Mouse (Mus musculus) neural tube, embryonic 13.5 days (tissue): Measurements from ENCODE around the gene Tjp3. TPM values are rescaled to one million over a fixed set of nuclear protein-coding genes. Genes with fewer than 3 reads are reported as not detected.

Experiments
- ATAC-seq: fragments of 200-750 bp; cut with Nextera tagmentation; 2 replicates; pipeline ENCODE4 v1.8.0; 2017; ENCODE audit warnings: low read depth, mild to moderate bottlenecking, moderate TSS enrichment, moderate library complexity
- H3K27ac ChIP-seq: fragments of 300-500 bp; sonication (generic); replicated peaks from 2 replicates; pipeline ENCODE4 v1.5.1; 2015; ENCODE audit warnings: moderate library complexity, mild to moderate bottlenecking, inconsistent platforms
- H3K27me3 ChIP-seq: fragments of 300-500 bp; sonication (generic); 2 replicates; pipeline ENCODE4 v1.6.1; 2015; ENCODE audit warnings: mild to moderate bottlenecking, inconsistent platforms
- H3K36me3 ChIP-seq: fragments of 300-500 bp; sonication (generic); 2 replicates; pipeline ENCODE4 v1.6.1; 2015; ENCODE audit warnings: mild to moderate bottlenecking, inconsistent platforms
- H3K4me1 ChIP-seq: fragments of 300-500 bp; sonication (generic); replicated peaks from 2 replicates; pipeline ENCODE4 v1.6.1; 2015; ENCODE audit warnings: inconsistent platforms
- H3K4me2 ChIP-seq: fragments of 300-500 bp; sonication (generic); 2 replicates; pipeline ENCODE4 v1.6.1; 2015; ENCODE audit warnings: inconsistent platforms, mild to moderate bottlenecking, moderate library complexity
- H3K4me3 ChIP-seq: fragments of 300-500 bp; sonication (generic); 2 replicates; pipeline ENCODE4 v1.5.1; 2015; ENCODE audit warnings: mild to moderate bottlenecking, inconsistent platforms
- H3K9ac ChIP-seq: fragments of 300-500 bp; sonication (generic); 2 replicates; pipeline ENCODE4 v1.6.1; 2015; ENCODE audit warnings: moderate library complexity, mild to moderate bottlenecking, inconsistent platforms
- H3K9me3 ChIP-seq: fragments of 300-500 bp; sonication (generic); 2 replicates; pipeline ENCODE4 v1.6.1; 2016; ENCODE audit warnings: inconsistent platforms
- WGBS: fragments of 180-500 bp; shearing (Covaris S2); methylation state at CpG from one replicate; pipeline ENCODE4 v1.1.7; 2015; 5-methylcytosine and 5-hydroxymethylcytosine counted together
- polyA plus RNA-seq: library from polyadenylated mRNA; unstranded; fragments of >200 nt; fragmentation: Nextera tagmentation; extraction: Ambion mirVana; gene quantifications from 2 replicates; pipeline ENCODE4 v1.2.1, GENCODE M21; 2015

The Tjp3 gene
- polyA plus RNA-seq, 1 experiment from 2014 or later: 2.3 TPM

- Histone ChIP-seq H3K36me3 (peaks cover 66% of the 10 kb centered on the region), H3K9me3 (no peaks in the 10 kb centered on the region), H3K27me3 (no peaks in the 10 kb centered on the region), H3K4me2 (peak overlapping the region; percentile 27; the same call in 1 of the 2 replicates), H3K9ac (0 out of 2 replicates have a peak overlapping the region, but pooled peaks have one; percentile 1), H3K4me1 (peaks cover 33% of the 10 kb centered on the region), H3K27ac (no peak overlapping the region), H3K4me3 (0 out of 2 replicates have a peak overlapping the region, but pooled peaks have one; percentile 9)
- no peak for ATAC-seq
- WGBS: 13% methylated on average over 20 of the region's 20 CpGs
Observed at GRCm38 (mm10) chr10:81317273-81317672, 25.9 kb upstream of the Tjp3 start.

GRCm38 (mm10) chr10:81316338-81317060 lies 25.1 kb upstream of the Tjp3 start:
- Histone ChIP-seq H3K27ac (no peak overlapping the region), H3K4me2 (peak overlapping the region; percentile 27; the same call in 1 of the 2 replicates), H3K9ac (0 out of 2 replicates have a peak overlapping the region, but pooled peaks have one; percentile 1), H3K9me3 (no peaks in the 10 kb centered on the region), H3K4me1 (peaks cover 25% of the 10 kb centered on the region), H3K4me3 (0 out of 2 replicates have a peak overlapping the region, but pooled peaks have one; percentile 9), H3K36me3 (peaks cover 72% of the 10 kb centered on the region), H3K27me3 (no peaks in the 10 kb centered on the region)
- ATAC-seq: no peak
- WGBS: 49% methylated on average over 16 of the region's 16 CpGs

- H3K9ac ChIP-seq: no peak overlapping the region
- no peaks in the 10 kb centered on the region for H3K27me3 ChIP-seq
- H3K27ac ChIP-seq: no peak overlapping the region
- WGBS: 91% methylated on average over 16 of the region's 16 CpGs
- H3K4me3 ChIP-seq: no peak overlapping the region
- no peak for ATAC-seq
- no peak overlapping the region for H3K4me2 ChIP-seq
- H3K36me3 ChIP-seq: peaks cover 81% of the 10 kb centered on the region
- H3K9me3 ChIP-seq: no peaks in the 10 kb centered on the region
- peaks cover 24% of the 10 kb centered on the region for H3K4me1 ChIP-seq
Observed at GRCm38 (mm10) chr10:81315587-81315986, 24.2 kb upstream of the Tjp3 start.

- peaks cover 15% of the 10 kb centered on the region for H3K4me1 ChIP-seq
- no peaks in the 10 kb centered on the region for H3K9me3 ChIP-seq
- H3K27me3 ChIP-seq: no peaks in the 10 kb centered on the region
- no peak overlapping the region for H3K4me3 ChIP-seq
- H3K4me2 ChIP-seq: no peak overlapping the region
- 86% methylated on average over 7 of the region's 7 CpGs for WGBS
- no peak for ATAC-seq
- H3K27ac ChIP-seq: no peak overlapping the region
- no peak overlapping the region for H3K9ac ChIP-seq
- H3K36me3 ChIP-seq: peaks cover 95% of the 10 kb centered on the region
Observed at GRCm38 (mm10) chr10:81314201-81314600, 22.8 kb upstream of the Tjp3 start.

GRCm38 (mm10) chr10:81313581-81313980 lies 22.2 kb upstream of the Tjp3 start:
- Histone ChIP-seq H3K27ac (no peak overlapping the region), H3K4me2 (no peak overlapping the region), H3K27me3 (no peaks in the 10 kb centered on the region), H3K36me3 (peaks cover 98% of the 10 kb centered on the region), H3K4me3 (no peak overlapping the region), H3K4me1 (peaks cover 9% of the 10 kb centered on the region; the same call in 1 of the 2 replicates), H3K9me3 (no peaks in the 10 kb centered on the region), H3K9ac (no peak overlapping the region)
- 93% methylated on average over 13 of the region's 13 CpGs for WGBS
- no peak for ATAC-seq

GRCm38 (mm10) chr10:81309571-81309970 lies 18.2 kb upstream of the Tjp3 start:
- ATAC-seq: no peak
- H3K27me3 ChIP-seq: no peaks in the 10 kb centered on the region
- H3K9me3 ChIP-seq: no peaks in the 10 kb centered on the region
- H3K36me3 ChIP-seq: peaks cover 91% of the 10 kb centered on the region
- H3K4me3 ChIP-seq: no peak overlapping the region
- WGBS: 88% methylated on average over 5 of the region's 5 CpGs
- H3K27ac ChIP-seq: no peak overlapping the region
- H3K9ac ChIP-seq: no peak overlapping the region
- no peaks in the 10 kb centered on the region for H3K4me1 ChIP-seq
- H3K4me2 ChIP-seq: no peak overlapping the region

GRCm38 (mm10) chr10:81306837-81307682 lies 15.7 kb upstream of the Tjp3 start:
- Histone ChIP-seq H3K4me3 (no peak overlapping the region), H3K27me3 (no peaks in the 10 kb centered on the region), H3K36me3 (peaks cover 66% of the 10 kb centered on the region), H3K9ac (no peak overlapping the region), H3K4me2 (no peak overlapping the region), H3K4me1 (peaks cover 18% of the 10 kb centered on the region), H3K27ac (no peak overlapping the region), H3K9me3 (no peaks in the 10 kb centered on the region)
- ATAC-seq: no peak
- WGBS: 94% methylated on average over 21 of the region's 21 CpGs

GRCm38 (mm10) chr10:81306173-81306668 lies 14.8 kb upstream of the Tjp3 start:
- H3K27ac ChIP-seq: no peak overlapping the region
- H3K4me2 ChIP-seq: no peak overlapping the region
- H3K9ac ChIP-seq: no peak overlapping the region
- H3K4me1 ChIP-seq: peaks cover 24% of the 10 kb centered on the region
- no peaks in the 10 kb centered on the region for H3K27me3 ChIP-seq
- ATAC-seq: no peak
- H3K4me3 ChIP-seq: no peak overlapping the region
- no peaks in the 10 kb centered on the region for H3K9me3 ChIP-seq
- WGBS: 94% methylated on average over 12 of the region's 12 CpGs
- H3K36me3 ChIP-seq: peaks cover 58% of the 10 kb centered on the region

- WGBS: 94% methylated on average over 14 of the region's 14 CpGs
- no peak overlapping the region for H3K4me2 ChIP-seq
- H3K27me3 ChIP-seq: no peaks in the 10 kb centered on the region
- H3K36me3 ChIP-seq: peaks cover 52% of the 10 kb centered on the region
- no peak overlapping the region for H3K27ac ChIP-seq
- H3K9ac ChIP-seq: no peak overlapping the region
- ATAC-seq: no peak
- H3K9me3 ChIP-seq: no peaks in the 10 kb centered on the region
- no peak overlapping the region for H3K4me3 ChIP-seq
- H3K4me1 ChIP-seq: peaks cover 29% of the 10 kb centered on the region
Observed at GRCm38 (mm10) chr10:81305663-81306062, 14.3 kb upstream of the Tjp3 start.

- H3K4me3 ChIP-seq: no peak overlapping the region
- H3K4me2 ChIP-seq: no peak overlapping the region
- WGBS: 26% methylated on average over 7 of the region's 9 CpGs
- no peak overlapping the region for H3K9ac ChIP-seq
- no peak for ATAC-seq
- H3K27ac ChIP-seq: no peak overlapping the region
- peaks cover 38% of the 10 kb centered on the region for H3K4me1 ChIP-seq
- no peaks in the 10 kb centered on the region for H3K27me3 ChIP-seq
- peaks cover 43% of the 10 kb centered on the region for H3K36me3 ChIP-seq
- no peaks in the 10 kb centered on the region for H3K9me3 ChIP-seq
Observed at GRCm38 (mm10) chr10:81304597-81305238, 13.3 kb upstream of the Tjp3 start.

GRCm38 (mm10) chr10:81303761-81304160 lies 12.4 kb upstream of the Tjp3 start:
- no peaks in the 10 kb centered on the region for H3K9me3 ChIP-seq
- H3K4me2 ChIP-seq: no peak overlapping the region
- H3K4me1 ChIP-seq: peaks cover 43% of the 10 kb centered on the region
- H3K4me3 ChIP-seq: no peak overlapping the region
- 77% methylated on average over 7 of the region's 7 CpGs for WGBS
- ATAC-seq: no peak
- H3K36me3 ChIP-seq: peaks cover 33% of the 10 kb centered on the region
- no peak overlapping the region; the same call in 1 of the 2 replicates for H3K27ac ChIP-seq
- H3K27me3 ChIP-seq: no peaks in the 10 kb centered on the region
- no peak overlapping the region for H3K9ac ChIP-seq
